Comparison of ENCODE assay signal across 12 mouse cellular contexts in the genomic region with DNA sequence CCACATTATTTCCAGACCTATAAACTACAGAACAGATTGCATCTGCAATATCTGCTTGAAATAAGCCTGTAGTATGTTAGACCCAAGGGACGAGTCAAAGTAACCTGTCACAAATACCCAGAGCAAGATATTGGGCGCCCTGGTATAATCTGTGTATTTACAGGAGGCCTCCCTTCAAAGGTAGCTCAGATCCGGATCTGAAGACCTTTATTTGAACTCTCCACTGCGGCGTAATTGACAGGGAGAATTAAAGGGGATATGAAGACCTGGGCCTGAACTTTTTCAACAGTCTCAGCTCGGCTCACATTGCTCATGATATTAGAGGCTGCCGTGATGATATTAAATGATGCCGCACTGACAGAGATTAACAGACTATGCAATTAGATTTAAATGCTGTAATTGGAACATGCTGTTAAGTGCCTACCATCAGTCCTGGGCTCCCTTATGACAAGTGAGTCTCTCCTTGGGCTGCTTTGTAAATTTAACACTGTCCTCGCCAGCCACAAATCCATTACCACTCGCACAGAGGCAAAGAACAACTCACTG.
DNase-seq lines count a peak whose midpoint lies in the region; ATAC-seq and TF ChIP-seq lines count a peak whose summit lies in the region.
"Had no signal": no experiment of that assay in that cellular context is flagged by ENCODE, and none has a peak within 500 bp of the region (broad histone marks: within the 10 kb centered on the region; RNA-seq: fewer than 3 reads in every experiment).

No protein-coding gene starts in this region.

- no peaks in the 10 kb centered on the region for H3K36me3 ChIP-seq in midbrain, embryonic 13.5 days
- H3K36me3 ChIP-seq in midbrain, embryonic 10.5 days, result no peaks in the 10 kb centered on the region
- no peaks in the 10 kb centered on the region for H3K36me3 ChIP-seq in embryonic facial prominence, embryonic 14.5 days (ENCODE audit: control insufficient read depth, insufficient read depth, low read length)
- H3K36me3 ChIP-seq in hindbrain, postnatal 0 days (ENCODE audit: insufficient read depth, low read length), result no peaks in the 10 kb centered on the region

- H3K9ac ChIP-seq in midbrain, embryonic 13.5 days (replicated peaks), result no peak overlapping the region
- H3K9ac ChIP-seq in embryonic facial prominence, embryonic 14.5 days (ENCODE audit: low read depth, low read length), result no peak overlapping the region
- no peak overlapping the region for H3K9ac ChIP-seq in hindbrain, postnatal 0 days (replicated peaks; ENCODE audit: low read length)

- H3K4me2 ChIP-seq in midbrain, embryonic 13.5 days (replicated peaks), result no peak overlapping the region
- H3K4me2 ChIP-seq in embryonic facial prominence, embryonic 14.5 days (ENCODE audit: low read depth, low read length), result no peak overlapping the region
- no peak overlapping the region for H3K4me2 ChIP-seq in hindbrain, postnatal 0 days (ENCODE audit: low read depth, low read length)
- H3K4me2 ChIP-seq: liver, embryonic 11.5 days had no signal

- no peak for TF ChIP-seq CTCF in hindbrain, postnatal 0 days (IDR thresholded peaks at IDR 0.05; ENCODE audit: low read depth)

- peaks cover 3% of the 10 kb centered on the region for H3K4me1 ChIP-seq in midbrain, embryonic 13.5 days (replicated peaks)
- H3K4me1 ChIP-seq in midbrain, embryonic 10.5 days, result peaks cover 2% of the 10 kb centered on the region
- H3K4me1 ChIP-seq in embryonic facial prominence, embryonic 14.5 days (ENCODE audit: control insufficient read depth, insufficient read depth, low read length), result peaks cover 6% of the 10 kb centered on the region
- no peaks in the 10 kb centered on the region for H3K4me1 ChIP-seq in hindbrain, postnatal 0 days (ENCODE audit: insufficient read depth, low read length)

- no peaks in the 10 kb centered on the region for H3K9me3 ChIP-seq in midbrain, embryonic 13.5 days
- H3K9me3 ChIP-seq in midbrain, embryonic 10.5 days (replicated peaks), result no peaks in the 10 kb centered on the region
- H3K9me3 ChIP-seq in embryonic facial prominence, embryonic 14.5 days (ENCODE audit: control insufficient read depth, low read length), result no peaks in the 10 kb centered on the region
- H3K9me3 ChIP-seq in hindbrain, postnatal 0 days (ENCODE audit: low read length), result no peaks in the 10 kb centered on the region

- H3K27ac ChIP-seq in midbrain, embryonic 13.5 days, result no peak overlapping the region
- no peak overlapping the region for H3K27ac ChIP-seq in midbrain, embryonic 10.5 days (replicated peaks)
- H3K27ac ChIP-seq in embryonic facial prominence, embryonic 14.5 days (replicated peaks; ENCODE audit: low read depth, low read length), result no peak overlapping the region
- no peak overlapping the region for H3K27ac ChIP-seq in hindbrain, postnatal 0 days
- H3K27ac ChIP-seq: kidney, postnatal 0 days had no signal

- no peak for DNase-seq in midbrain, embryonic 10.5 days (ENCODE audit: low spot score)
- peak; percentile 76 for DNase-seq in embryonic facial prominence, embryonic 14.5 days (ENCODE audit: low spot score)
- peak; percentile 8 for DNase-seq in hindbrain, postnatal 0 days (ENCODE audit: low spot score)
- DNase-seq in retina, embryonic 14.5 days (ENCODE audit: low spot score), result peak; percentile 12
- no peak for DNase-seq in cerebellum, adult 9-10 months
- DNase-seq in urinary bladder, postnatal 25 days (ENCODE audit: low spot score), result no peak
- DNase-seq in yolk sac, embryonic 10.5 days (ENCODE audit: low spot score), result no peak
- DNase-seq: heart, postnatal 14 days; lung, postnatal 10 days had no signal

- ATAC-seq in midbrain, embryonic 13.5 days, result peak; percentile 72
- ATAC-seq in embryonic facial prominence, embryonic 14.5 days (ENCODE audit: low read depth), result peak; percentile 84
- peak; percentile 55; the same call in 1 of the 2 replicates for ATAC-seq in hindbrain, postnatal 0 days

- 66% methylated on average over 10 of the region's 10 CpGs for WGBS in midbrain, embryonic 13.5 days
- 82% methylated on average over 10 of the region's 10 CpGs for WGBS in midbrain, embryonic 10.5 days
- 22% methylated on average over 10 of the region's 10 CpGs for WGBS in embryonic facial prominence, embryonic 14.5 days
- WGBS in hindbrain, postnatal 0 days, result 60% methylated on average over 10 of the region's 10 CpGs

- H3K27me3 ChIP-seq in midbrain, embryonic 13.5 days, result no peaks in the 10 kb centered on the region
- no peaks in the 10 kb centered on the region for H3K27me3 ChIP-seq in midbrain, embryonic 10.5 days (ENCODE audit: low read depth, poor library complexity, severe bottlenecking)
- no peaks in the 10 kb centered on the region for H3K27me3 ChIP-seq in embryonic facial prominence, embryonic 14.5 days (replicated peaks; ENCODE audit: control insufficient read depth, insufficient read depth, low read length)
- no peaks in the 10 kb centered on the region for H3K27me3 ChIP-seq in hindbrain, postnatal 0 days (ENCODE audit: insufficient read depth, low read length)

- H3K4me3 ChIP-seq in midbrain, embryonic 13.5 days (replicated peaks), result no peak overlapping the region
- no peak overlapping the region for H3K4me3 ChIP-seq in midbrain, embryonic 10.5 days
- no peak overlapping the region for H3K4me3 ChIP-seq in embryonic facial prominence, embryonic 14.5 days (ENCODE audit: low read depth, low read length)
- no peak overlapping the region for H3K4me3 ChIP-seq in hindbrain, postnatal 0 days (ENCODE audit: low read length)

Comparison
In these comparisons a context has a peak if more than half of its experiments do, and no peak if none do; other contexts are left out.
1. DNase-seq: peak in embryonic facial prominence, embryonic 14.5 days (single experiment), hindbrain, postnatal 0 days (single experiment) and retina, embryonic 14.5 days (single experiment); none in midbrain, embryonic 10.5 days (single experiment), cerebellum, adult 9-10 months (single experiment), urinary bladder, postnatal 25 days (single experiment) and yolk sac, embryonic 10.5 days (single experiment).
2. Peak in every context shown above with its lines, with median percentiles within 50 percentile points of each other: ATAC-seq.